Mouse (Mus musculus): ENCODE data around the gene Adat1.

DNA sequence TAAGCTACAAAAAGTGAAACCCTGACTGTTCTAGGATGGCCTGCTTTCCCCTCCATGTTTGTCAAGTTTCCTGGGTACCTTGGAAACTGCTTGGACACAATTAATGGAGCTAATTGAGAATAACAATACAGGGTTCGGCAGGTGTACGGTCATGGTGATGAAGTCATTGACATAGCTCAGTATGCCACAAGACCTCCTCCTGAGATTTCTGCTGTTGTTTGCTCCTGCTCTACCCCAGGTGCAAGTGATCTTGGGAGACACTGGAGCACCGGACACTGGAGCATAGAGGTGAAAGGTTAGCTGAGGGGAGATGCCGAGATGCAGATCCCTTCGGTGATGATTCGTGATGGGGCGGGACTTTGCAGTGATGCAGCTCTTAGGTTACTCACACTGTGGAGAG, 41.0 kb upstream of the Adat1 start:
- TF ChIP-seq POLR2A (IDR thresholded peaks at IDR 0.05; ENCODE audit: low read depth, low read length) (no peak), CTCF (IDR thresholded peaks at IDR 0.05; ENCODE audit: extremely low read depth, insufficient read length, insufficient replicate concordance, low read depth, low read length) (no peak)

All from small intestine, adult 2 months (tissue).